Mouse (Mus musculus) MN1 (cell line): ENCODE data around the gene Acod1.

Source experiments
- DNase-seq: peaks from one replicate; pipeline ENCODE4 v3.0.0-alpha.2; 2016; ENCODE audit warnings: low spot score

Gene Acod1

DNA sequence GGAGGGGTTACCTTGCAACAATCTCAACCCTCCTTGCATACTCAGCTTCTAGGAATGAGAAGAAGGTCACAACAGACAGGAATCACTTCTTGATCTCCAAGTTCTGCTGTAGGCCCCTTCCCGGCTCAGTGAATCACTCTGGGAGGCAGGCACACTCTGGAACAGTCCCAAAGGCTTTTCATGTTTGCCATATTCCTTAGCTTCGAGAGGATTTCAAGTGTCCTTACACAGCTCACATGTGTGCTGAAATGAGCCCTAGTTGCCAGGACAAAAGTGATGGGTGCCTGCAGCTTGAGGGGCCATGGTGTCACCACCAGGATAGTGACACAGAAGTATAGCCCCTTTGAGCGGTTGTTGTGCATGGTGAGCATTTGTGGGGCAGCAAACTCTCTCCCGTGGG is 26.0 kb downstream of the Acod1 start:
- no peak for DNase-seq

DNA sequence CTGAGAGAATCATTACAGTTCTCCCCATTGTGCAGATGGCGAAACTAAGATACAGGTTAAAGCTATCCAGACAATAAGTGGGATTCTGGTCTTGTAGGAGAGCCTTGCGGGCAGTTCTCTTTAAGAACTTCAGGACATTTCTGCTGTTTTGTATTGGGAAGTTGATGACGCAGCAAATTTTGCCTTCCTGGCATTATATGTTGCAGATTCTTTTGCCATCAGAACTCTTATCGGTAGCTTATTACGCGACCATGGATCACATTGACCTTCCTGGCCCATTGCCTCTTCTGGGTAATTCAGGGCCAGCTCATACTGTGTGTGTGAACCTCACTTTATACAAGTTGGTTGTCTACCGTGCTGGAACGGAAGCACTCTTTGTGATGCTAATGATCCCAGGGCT is 27.0 kb downstream of the Acod1 start:
- no peak for DNase-seq

DNA sequence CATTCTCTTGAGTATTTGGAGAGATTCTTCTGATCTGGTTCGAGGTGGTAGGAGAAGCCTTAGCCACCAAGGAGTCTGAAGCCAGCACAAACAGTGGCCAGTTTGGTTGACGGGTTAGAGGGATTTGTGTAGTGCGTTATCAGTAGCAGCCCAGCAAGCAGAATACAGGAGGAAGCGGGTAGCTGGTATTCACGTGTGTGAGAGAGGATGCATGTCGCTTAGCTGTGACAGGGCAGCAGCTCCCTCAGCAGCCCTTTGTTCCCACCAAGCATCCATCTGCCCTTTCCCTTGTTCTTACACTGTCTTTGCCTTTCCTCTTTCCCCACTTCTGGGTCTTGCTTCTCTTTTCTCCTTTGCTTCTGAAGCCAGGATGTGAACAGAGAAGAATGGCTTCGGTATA is 28.4 kb downstream of the Acod1 start:
- DNase-seq = no peak

DNA sequence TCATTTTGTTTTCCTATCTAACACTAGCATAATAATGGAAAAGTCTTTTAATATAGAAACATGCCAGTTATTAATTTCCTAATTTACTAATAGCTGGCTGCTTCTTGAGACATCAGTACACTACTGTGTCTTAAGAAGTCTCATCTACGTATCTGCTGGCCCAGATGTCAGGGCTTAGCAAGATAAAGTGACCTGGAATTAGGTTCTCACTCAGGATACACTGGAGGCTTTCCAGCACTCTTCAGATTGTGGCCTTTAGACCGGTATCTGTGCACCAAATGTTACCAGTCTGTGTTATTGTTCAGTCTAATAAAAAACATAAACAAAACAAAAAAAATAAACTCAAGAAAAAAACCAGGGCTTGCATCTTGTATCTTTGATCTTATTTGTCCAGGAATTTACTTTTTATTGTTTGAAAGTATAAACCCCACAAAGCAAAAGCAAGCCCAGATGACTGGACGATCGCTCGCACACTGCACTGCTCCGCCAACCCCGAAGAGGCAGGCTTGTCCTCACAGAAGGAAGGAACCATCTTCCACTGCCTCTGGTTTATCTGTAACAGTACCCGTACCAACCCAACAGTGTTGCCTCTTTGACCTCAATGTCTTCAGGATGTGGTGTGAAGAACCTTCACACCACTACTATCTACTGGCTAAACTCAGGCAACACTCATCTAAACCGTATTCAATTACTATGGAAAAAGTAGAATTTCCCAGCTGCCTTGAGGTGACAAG is 30.7 kb downstream of the Acod1 start:
- no peak for DNase-seq

DNA sequence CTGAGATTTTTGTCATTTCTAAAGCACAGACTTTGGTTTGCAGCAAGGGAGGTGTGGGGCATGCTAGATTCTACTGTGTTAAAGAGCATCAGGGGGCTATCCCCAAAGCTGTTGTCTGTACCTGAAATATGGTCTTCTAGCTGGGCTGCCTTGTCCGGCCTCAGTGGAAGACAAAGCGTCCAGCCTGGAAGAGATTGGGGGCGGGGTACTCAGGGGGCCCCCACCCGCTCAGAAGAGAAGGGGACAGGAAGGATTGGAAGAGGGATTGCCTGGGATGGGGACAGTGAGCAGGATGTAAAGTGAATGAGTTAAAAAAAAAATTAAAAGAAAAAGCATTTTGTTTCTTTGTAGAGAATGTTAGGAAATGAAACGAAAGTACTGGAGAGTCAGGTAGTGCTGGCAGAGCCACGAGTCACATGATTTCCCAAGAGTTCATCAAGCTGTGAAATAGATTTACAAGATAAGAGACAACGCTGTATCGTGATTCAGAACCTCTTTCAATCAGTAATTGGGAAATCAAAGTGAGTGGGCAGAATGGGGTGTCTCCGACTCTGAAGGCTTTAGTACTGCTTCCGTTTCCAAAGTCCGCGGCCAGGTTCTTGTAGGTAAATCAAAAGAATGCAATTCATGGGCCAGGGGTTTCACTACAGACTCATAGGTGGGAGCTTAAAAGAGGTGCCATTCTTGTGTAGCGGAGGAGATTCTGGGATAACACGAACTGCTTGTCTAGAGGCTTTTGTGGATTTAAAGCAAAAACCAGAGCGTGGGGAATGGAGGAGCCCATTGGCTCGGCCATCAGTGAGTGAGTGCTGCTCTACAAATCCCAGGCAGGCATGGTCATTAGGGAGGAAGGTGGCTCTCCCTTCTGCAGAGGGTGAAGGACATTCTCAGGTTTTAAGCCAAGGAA is 31.5 kb downstream of the Acod1 start:
- no peak for DNase-seq

DNA sequence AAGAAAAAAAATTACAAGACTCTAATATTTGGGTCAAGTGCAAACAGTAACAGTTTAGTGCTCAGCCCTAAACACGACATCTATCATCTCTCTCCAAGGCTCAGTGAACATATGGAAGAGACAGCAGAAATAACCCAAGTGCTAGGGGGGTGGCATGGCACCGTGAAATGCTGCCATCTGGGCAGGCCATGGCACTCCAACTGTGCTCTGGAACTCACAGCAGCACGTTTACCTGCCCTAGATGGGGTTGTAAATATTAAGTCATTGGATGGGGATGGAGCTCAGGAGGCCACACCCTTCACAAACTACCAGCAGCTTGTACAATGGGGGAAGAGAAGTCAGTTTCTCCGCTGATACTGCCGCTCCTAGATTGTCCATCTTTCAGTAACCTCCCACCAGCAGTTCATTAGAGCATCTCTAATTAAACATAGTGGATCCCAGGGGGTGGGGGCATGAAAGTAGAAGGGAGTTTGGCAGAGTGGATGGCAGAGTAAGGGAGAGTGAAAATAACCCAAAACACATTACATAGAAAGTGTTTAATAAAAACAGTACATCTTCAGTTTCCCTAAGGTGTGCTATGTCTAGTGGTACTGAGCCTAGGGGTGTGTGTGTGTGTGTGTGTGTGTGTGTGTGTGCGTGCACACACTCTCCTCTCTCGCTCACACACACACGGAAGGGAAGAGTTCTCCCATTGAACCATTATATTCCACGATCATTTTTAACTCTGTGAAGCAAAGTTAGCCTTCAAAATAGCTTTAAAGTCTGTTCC is 32.6 kb downstream of the Acod1 start:
- no peak for DNase-seq

DNA sequence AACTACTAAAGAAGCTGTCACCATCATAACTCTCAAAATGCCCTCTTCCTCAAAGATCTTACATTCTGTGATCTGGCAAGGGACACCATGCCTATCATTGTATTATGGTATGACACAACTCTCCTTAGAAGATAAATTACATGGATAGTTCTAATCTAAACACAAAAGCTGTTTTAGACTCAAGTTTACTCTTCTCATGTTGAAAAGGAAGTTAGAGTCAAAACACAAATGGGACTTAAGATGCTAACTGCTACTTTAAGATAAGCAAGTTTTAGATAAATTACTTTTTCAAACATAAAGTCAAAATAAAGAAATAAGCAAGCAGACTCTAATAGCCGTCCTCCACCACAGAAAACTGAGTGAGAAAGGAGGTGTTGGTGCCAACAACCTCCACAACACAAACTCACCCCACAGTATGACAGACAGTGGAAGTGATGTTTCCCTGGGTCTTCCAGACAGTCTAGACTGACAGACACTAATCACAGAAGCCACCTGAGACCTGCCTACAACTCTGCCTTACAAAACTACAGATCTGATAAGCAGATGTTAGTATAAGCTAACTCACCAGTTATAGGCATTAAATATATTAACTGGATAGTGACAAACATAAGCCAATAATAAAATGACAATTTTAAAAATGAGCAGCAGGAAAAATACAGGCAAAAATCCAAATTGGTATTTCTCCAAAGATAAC is 39.2 kb downstream of the Acod1 start:
- no peak for DNase-seq

DNA sequence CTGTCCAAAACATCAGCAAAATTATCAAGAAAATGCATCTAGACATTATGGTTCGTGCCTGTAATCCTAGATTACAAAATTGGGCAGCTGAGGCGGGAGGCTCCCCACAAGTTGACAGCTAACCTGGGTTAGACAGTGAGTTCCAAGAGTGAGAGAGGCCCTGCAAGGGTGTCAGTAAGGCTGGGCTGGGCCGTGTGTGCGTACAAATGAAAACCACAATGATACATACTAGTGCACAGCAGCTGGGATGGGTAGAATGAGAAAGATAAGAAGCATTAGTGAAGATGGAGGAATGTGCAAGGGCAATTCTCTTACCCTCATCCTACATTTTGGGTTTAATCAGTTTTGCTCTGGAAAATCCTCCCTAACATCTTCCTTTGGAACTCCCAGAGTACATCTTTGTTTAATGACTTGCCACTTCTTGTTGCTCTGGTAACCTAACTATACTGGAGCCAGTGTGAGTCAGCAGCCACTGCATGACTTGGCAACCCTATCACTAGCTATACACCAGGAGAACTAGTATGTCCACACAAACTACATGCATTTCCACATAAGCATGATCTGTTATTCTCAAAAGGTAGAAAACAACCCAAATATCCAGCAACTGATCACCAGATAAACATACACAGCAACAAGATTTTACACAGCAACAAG is 40.0 kb downstream of the Acod1 start:
- DNase-seq = no peak

DNA sequence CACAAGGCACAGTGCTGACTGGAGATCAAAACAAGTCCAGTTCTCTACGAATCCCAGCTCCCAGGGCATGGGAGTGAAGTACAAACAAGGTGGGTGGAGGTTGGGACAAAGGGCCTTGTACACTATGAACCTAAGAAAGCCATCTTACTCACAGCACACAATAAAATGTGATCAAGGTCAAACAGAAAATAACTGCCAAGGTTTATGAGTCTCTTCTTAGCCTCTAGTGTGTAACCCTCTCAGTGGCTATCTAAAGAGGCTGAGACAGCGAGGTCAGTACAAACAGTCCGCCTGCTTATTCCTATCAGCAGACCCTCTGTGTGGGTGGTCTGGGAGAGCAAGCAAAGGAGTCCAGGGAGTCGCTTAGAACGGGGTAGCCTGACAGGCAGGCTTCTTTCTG is 41.1 kb downstream of the Acod1 start:
- no peak for DNase-seq

DNA sequence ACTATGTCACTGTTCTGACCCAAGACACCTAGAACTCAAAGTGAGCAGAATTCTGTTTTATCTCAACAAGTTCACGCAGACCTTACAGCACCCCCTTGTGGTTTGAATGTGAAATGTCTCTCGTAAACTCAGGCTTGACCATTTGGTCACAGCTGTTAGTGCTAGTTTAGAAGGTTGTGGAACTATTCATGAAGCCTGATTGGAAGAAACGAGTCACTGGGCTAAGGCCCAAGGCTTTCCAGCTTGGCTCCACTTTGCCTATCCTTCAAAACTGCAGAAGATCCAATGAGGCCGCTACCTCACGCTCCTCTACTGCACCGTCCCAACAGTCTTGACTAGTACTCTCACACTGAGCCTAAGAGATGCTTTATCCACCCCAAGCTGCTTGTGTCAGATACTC is 41.8 kb downstream of the Acod1 start:
- peak; percentile 52 for DNase-seq

DNA sequence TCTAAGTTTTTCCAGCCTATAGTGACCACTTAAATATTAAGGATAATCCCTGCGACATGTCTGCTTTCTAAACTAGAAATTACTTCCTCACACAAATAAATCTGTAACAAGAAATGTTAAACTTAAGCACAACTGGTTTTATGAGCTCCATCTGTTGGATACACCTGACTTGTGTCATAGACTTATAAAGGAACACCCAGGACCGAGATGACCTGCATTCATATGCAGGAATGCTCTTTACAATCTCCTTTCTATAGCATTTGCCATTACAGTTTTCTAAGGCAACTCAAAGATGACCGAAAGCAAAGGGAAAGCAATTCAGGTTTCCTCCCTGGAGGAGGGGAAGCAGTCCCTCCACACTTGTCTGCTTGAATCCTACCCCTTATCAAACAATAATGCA is 46.5 kb downstream of the Acod1 start:
- no peak for DNase-seq

DNA sequence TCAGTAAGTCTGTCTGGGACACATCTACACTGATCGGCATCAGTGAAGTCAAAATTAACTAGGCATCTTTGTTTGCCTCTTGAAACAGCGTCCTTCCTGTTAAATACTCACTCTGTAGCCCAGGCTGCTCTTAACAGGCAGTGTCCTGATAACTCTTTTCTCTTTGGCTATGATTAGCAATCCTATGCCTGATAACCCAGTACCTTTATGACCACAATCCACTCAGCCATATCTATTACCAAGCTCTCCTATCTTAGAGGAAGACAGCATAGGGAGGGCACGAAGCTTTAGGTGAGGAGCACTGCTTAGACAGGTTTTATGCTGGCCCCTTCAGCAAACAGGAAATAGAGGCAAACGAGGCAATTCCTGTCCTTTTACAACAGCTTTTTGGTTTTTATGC is 46.9 kb downstream of the Acod1 start:
- no peak for DNase-seq

DNA sequence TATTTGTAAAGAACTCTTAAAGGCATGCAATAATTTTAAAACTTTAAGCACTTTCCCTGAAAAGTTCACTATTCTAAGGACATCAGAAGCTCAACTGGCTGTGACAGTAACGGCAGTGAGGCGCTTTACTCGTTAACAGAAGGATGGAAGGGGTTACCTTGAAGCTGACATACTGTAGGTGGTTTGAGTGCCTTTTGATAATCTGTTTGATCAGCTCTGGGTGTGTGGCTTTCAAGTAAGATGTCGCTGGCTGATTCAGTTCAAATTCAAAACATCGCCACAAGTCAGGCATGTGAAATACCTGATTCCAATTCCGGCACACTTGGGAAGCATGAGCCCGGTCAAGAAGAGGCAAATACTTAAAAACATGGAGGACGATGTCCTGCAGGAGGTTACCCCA is 48.3 kb downstream of the Acod1 start:
- no peak for DNase-seq

DNA sequence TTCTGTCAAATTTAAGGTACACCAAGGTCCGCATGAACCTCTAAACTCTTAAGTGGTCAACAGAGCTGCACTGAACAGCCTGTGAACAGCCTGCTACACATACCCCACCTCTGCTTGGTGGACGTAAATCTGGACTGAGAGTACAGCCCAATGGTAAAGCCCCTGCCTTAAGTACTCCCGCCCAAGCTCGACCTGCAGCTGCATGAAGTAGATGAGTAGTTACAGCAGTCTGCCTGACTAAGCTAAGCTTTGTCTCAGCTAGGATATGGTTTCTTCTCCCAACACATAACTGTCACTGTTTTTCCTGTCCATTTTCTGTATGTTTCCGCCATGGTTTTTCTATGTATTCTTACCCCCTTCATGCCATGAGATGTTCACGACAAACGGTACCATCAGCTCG is 49.0 kb downstream of the Acod1 start:
- DNase-seq = no peak

DNA sequence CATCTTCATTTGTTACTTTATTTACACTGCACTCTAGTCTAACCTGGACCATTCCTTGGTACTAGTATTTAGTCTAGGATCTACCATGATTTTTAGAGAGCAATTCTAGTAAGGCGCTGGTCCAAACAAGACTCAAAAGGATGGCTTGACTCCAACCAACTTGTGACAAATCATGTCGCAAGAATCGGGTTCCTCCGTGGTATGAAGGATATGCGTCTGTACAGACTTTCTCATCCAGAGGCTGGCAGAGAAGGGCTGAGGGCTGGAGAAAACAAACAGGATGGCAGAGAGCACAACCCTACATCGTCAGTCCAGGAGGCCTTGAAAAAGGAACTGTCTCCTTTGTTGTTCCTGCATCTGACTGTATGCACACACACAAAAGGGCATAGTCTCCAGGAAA is 49.8 kb downstream of the Acod1 start:
- DNase-seq = no peak

DNA sequence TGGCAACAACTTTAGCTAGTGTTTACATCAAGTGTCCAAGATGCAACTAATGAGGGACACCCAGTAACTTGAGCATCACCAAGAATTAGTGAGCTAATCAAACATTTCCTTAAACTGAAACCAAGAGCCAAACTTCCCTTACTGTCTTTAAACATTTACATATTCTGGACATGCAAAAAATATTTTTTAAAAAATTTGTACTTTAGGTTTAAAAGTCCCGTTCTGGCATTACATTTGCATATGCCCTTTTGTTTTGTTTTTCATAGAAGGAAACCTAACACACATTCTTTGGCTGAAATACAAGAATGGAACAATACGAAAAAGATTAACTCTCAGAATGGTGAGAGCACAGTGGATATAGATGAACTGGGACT is 51.4 kb downstream of the Acod1 start:
- no peak for DNase-seq

DNA sequence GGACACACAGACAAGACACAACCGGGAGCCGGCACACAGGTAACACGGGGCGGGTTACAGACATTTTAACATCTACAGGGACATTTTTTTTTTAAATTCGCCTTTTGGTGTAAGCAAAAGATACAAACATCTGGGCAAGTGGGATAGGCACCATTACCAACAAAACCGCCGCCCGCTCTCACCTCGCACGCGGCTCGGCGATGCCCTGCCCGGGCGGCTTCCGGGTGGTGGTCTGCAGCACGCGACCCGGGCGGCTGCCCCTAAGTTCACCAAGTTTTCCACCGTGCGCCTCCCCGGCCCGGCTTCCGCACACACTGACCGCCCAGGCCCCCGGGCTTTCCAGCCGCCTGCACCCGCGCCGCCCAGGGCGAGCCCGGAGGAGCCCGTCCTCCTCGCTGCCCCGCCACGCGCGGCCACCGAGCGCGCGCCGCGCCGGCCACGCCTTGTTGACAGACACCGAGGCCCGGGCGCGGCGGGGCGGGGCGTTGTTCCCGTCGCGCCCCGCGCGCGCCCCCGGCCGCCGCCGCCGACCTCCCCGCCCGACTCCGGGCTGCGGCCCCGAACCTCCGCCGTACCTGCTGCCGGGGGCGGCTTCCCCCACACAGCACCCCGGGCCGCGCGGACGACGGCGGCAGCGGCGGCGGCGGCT is 51.9 kb downstream of the Acod1 start:
- DNase-seq = peak; percentile 80

DNA sequence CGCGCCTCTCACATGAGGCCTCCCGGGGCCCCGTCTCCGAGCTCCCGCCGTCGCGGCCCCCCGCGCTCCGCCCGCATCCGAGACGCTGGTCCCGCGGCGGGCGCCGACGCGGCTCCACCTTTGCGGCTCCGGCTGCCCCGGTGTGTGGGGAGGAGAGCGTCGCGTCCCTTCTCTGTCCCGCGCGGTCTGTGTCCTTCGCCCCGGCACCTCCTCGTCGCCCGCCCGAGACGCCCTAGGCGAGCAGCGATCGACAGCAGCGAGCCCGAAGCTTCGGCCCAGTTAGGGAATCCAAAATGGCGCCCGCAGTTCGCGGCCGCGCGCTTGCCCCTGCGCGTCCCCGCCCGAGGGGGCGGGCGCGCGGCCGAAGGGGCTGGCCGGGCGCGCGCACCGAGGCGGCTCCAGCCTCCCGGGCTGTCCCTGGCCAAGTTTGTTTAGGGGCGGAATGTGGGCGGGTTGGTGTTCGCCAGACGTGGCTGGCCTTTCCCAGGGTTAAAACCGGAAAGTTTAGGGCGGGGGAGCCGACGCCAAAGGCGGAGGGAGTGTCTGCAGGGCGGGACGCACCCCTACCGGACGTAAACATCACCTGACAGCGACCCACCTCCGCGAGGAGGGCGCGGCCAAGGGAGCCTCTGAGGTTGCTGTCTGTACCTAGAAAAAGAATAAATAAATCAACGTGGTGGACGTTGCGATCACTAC is 52.6 kb downstream of the Acod1 start, which contains the start of gene Fbxl3:
Fbxl3 (minus strand) TSS at position 329 of the 696 bp plus-strand sequence.
- peak; percentile 93 for DNase-seq

DNA sequence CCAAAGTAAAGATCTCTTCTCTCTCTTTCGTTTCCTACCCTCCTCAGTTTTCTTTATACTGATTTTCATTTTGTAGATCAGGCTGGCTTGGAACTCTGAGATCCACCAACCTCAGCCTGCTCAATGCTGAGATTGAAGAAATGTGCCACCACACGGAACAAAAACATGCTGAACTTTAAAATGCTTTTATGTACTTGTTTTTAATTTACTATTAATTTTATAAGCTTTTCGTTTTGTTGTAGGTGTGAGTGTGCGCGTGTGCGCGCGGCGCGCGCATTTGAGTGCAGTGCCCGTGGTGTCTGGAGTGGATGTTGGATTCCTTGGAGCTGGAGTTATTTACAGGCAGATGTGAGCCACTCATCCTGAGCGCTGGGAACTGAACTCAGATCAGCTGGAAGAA is 53.5 kb downstream of the Acod1 start:
- DNase-seq = no peak

DNA sequence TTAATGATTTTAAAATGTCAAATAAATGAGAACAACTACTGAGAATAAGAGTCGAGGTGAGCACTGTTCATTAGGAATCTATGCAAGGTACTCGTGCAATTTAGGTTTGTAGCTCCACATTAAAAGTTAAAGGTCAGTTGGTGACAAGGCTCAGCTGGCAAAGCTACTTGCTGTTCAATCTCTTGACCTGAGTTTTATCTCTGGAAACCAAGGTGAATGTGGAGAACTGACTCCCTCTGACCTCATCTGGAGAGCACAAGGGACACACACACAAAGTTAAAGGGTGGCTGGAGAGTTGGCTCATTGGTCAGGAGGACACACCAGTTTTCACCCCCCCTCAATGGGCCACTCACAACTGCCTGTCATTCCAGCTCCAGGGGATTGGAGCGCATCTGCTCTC is 54.4 kb downstream of the Acod1 start:
- no peak for DNase-seq
